Mouse (Mus musculus) E14TG2a.4 (cell line): ENCODE results near the gene Zmym5.

Experiments
- CTCF ChIP-seq: conservative IDR thresholded peaks from 2 replicates; pipeline ENCODE4 v1.5.1; 2014; ENCODE audit warnings: low read length
- POU5F1 ChIP-seq: IDR thresholded peaks from 2 replicates; pipeline ENCODE4 v1.6.1; 2014; ENCODE audit warnings: low read length, borderline replicate concordance

- TF ChIP-seq CTCF, result no peak
- no peak for TF ChIP-seq POU5F1
These were observed 33.1 kb downstream of the Zmym5 start, which contains the start of gene Pspc1 for GRCm38 (mm10) chr14:56778200-56778932.
